Mouse (Mus musculus) liver (tissue): ENCODE data around the gene Crb3.
"Not testable (repeated sequence)": the region's sequence is repeated elsewhere in the genome, so short reads cannot be mapped to it uniquely, and the experiment has no call there.

Experiments
- DNase-seq: peaks from one replicate; pipeline ENCODE4 v3.0.0-alpha.2; 2020; ENCODE audit warnings: mixed read lengths

Gene Crb3

GRCm38 (mm10) chr17:57058891-57059485 is at the start of gene Crb3:
Crb3 (plus strand) TSS chr17:57059105.
- DNase-seq, result peak; percentile 23

GRCm38 (mm10) chr17:57010911-57011235 is 48.0 kb upstream of the Crb3 start:
- no peak for DNase-seq

- peak; percentile 96 for DNase-seq
Observed at GRCm38 (mm10) chr17:57011236-57012141, 47.4 kb upstream of the Crb3 start, which contains the start of the genes Gtf2f1 and Gm17949. Gtf2f1 (minus strand) TSS chr17:57011288. Gm17949 (plus strand) TSS chr17:57011469.

GRCm38 (mm10) chr17:57012245-57012795 is 46.6 kb upstream of the Crb3 start:
- DNase-seq, result peak; percentile 63

GRCm38 (mm10) chr17:57019693-57020092 is 39.2 kb upstream of the Crb3 start:
- peak; percentile 65 for DNase-seq

GRCm38 (mm10) chr17:57020960-57021359 is 37.9 kb upstream of the Crb3 start:
- DNase-seq, result peak; percentile 41

GRCm38 (mm10) chr17:57027471-57027870 is 31.4 kb upstream of the Crb3 start:
- DNase-seq, result no peak

GRCm38 (mm10) chr17:57029691-57030090 is 29.2 kb upstream of the Crb3 start:
- peak; percentile 72 for DNase-seq

- DNase-seq, result peak; percentile 62
Observed at GRCm38 (mm10) chr17:57030931-57031660, 27.8 kb upstream of the Crb3 start, which contains the start of gene Khsrp. Khsrp (minus strand) TSS chr17:57031522.

- peak; percentile 99 for DNase-seq
Observed at GRCm38 (mm10) chr17:57031661-57032420, 27.1 kb upstream of the Crb3 start.

- DNase-seq, result no peak
Observed at GRCm38 (mm10) chr17:57032854-57033253, 26.1 kb upstream of the Crb3 start.

- peak; percentile 32 for DNase-seq
Observed at GRCm38 (mm10) chr17:57038978-57039377, 19.9 kb upstream of the Crb3 start.

- DNase-seq, result no peak
Observed at GRCm38 (mm10) chr17:57041554-57041953, 17.4 kb upstream of the Crb3 start, which contains the start of gene Slc25a41. Slc25a41 (minus strand) TSS chr17:57041654.

GRCm38 (mm10) chr17:57047406-57047805 is 11.5 kb upstream of the Crb3 start:
- DNase-seq, result peak; percentile 53

GRCm38 (mm10) chr17:57048816-57049215 is 10.1 kb upstream of the Crb3 start:
- DNase-seq, result no peak

GRCm38 (mm10) chr17:57051679-57052078 is 7.2 kb upstream of the Crb3 start:
- DNase-seq, result not testable (repeated sequence)

- DNase-seq, result no peak
Observed at GRCm38 (mm10) chr17:57056246-57056645, 2.7 kb upstream of the Crb3 start.

GRCm38 (mm10) chr17:57059486-57059977 is 627 bp downstream of the Crb3 start, which contains the start of gene Slc25a23:
Slc25a23 (minus strand) TSS chr17:57059863.
- peak; percentile 74 for DNase-seq

- peak; percentile 93 for DNase-seq
Observed at GRCm38 (mm10) chr17:57060231-57060801, 1.4 kb downstream of the Crb3 start.

GRCm38 (mm10) chr17:57061069-57061468 is 2.2 kb downstream of the Crb3 start:
- DNase-seq, result no peak

GRCm38 (mm10) chr17:57062011-57062521 is 3.2 kb downstream of the Crb3 start:
- peak; percentile 34 for DNase-seq
